Mouse (Mus musculus) bone marrow, adult 2 months (tissue): ENCODE measurements around the gene Tet3.

Experiments used
- CTCF ChIP-seq: fragments of 200-500 bp; IDR thresholded peaks from 2 replicates; pipeline ENCODE4 v1.5.1; 2011; ENCODE audit warnings: low read length, control low read depth; ENCODE audit not compliant: control insufficient read depth, insufficient read depth
- POLR2A ChIP-seq: fragments of 200-500 bp; IDR thresholded peaks from 2 replicates; pipeline ENCODE4 v1.6.1; 2011; ENCODE audit warnings: low read depth, mild to moderate bottlenecking, control low read depth, low read length, borderline replicate concordance; ENCODE audit not compliant: control insufficient read depth

GRCm38 (mm10) chr6:83483776-83484175, 24.9 kb upstream of the Tet3 start:
- TF ChIP-seq CTCF (no peak), POLR2A (no peak)
